Mouse (Mus musculus) embryo, embryonic 11 days (tissue): ENCODE data around the gene Tspyl1.

Experiments
- DNase-seq: peaks from one replicate; pipeline ENCODE4 v3.0.0-alpha.2; 2015

Gene Tspyl1

DNA sequence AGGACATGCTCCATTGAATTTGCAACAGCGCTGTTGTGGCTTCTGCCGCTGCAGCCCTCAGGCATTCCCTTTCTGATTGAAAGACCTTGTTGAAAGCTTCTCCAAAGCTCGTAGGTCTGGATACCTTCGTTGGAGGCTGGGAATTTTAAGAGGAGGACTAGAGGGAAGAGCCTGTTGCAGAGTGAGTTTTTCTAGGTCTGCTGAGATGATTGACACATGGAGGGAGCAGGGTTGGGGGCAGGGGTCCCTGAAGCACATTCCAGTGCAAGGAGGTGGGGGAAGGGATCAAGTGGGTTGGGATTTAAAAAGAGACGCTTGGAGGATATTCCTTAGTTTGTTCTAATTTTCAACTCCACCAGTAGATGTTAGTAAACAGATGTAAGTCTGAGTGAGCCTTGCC, 18.4 kb downstream of the Tspyl1 start:
- DNase-seq, result peak; percentile 52

DNA sequence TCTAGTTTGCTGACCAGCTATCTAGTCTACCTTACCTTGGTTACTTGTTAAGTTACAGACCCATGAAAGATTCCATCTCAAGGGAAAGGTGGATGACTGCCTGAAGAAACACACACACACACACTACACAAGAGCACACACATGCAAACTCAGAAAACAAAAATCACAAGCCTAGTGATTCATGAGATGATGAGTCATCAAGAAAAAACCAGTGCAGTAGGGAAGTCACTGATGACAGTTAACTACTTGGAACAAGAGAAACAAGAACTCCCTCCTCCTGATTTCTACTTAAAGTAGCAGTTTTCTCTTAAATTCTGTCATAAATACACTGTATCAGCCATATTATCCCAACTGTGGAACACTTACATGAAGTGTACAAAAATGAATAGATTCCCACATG, 25.1 kb downstream of the Tspyl1 start:
- no peak for DNase-seq

DNA sequence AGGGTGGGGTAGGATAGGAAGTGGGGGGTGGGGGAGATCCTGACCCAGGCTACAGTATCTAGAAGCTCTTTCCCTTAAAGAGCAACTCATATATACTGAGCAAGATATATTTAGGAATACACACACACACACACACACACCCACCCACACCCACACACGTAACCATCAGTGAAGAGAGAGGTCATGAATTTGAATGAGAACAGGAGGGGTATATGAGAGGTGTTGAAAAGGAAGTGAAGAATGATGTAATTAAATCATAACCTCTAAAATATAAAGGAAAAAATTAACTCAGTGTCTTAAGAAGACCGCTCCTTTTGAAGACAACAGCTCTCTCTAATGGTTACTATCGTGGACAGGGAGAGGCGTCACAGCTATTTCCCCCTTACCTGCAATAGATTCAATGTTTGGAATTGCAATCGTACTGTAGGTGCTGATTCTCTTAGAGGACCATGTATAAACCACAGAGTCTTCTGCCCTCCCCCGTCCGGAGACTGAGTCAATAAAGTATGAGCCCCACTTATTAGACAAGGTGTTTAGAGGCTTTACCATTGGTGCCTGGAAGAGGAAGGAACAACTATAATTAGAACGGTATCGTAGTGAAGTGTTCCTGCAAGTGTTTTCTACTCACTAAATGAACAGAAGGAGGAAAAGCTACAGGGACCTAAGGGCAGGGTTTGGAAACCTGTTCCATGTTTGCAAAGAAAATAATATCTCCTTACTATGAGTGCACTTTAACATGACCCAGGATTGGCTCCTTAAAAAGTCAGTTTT, 28.1 kb downstream of the Tspyl1 start:
- no peak for DNase-seq

DNA sequence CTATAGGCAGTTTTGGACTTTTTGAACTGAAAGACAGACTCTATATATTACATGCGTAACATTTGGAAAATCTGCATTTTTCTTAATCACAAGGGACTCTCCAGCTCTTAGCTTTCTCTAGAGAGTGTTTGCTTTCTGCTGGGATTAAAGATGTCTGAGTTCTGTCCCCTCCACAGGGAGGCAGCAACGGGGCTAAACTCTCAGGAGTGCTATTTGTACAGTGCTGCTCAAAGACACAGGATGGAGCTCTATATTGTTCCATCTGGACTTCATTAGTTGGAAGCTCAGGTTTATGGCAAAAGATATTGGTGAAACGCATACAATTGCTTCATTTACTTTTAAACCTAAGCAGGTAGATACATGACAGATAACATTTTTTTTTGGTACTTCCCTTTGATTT, 30.5 kb downstream of the Tspyl1 start:
- peak; percentile 33 for DNase-seq

DNA sequence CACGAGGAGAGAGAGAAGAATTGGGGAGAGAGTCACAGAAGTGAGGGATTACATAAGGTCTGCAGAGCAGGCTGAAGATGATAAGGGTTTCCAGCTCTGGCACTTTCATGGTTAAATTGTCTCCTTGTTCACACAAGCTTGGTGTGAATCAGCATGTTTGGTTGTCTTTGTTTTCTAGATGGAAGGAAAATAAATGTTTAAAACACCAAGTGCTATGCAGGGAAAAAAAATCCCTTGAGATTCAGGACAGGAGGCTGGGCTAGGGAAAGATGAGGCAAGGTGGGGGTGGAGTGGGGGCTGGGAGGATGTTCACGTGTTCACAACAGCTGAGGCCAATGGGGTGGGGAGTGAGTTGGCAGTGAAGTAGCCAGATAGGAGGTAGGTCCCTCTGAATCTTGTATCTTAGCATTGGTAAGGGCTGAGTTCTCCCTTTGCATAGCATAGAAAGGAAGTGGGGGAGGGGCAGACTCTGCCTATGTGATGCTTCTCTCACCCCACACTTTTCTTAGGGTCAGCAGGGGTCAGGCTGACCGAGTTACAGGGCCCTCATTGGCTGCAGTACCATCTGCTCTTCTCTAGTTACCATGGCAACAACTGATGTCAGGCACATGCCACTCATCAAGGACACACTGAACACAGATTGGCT, 34.7 kb downstream of the Tspyl1 start:
- peak; percentile 90 for DNase-seq

DNA sequence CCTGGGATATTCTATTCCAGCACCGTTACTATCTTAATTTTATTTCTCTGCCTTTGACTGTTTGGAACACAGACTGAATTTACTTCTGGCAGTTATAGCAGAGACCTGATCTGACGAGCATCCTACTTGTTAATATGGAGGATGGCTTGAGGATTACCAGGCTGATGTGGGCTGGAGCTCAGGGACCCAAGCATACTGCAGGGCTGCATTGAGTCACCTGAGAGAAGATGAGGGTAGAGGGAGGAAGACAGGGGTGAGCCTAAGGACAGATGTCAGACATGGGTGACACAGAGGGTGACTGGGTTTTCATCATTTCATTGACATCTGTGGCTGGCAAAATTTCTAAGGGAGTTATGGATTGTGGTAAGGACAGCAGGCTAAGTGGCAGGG, 35.2 kb downstream of the Tspyl1 start:
- no peak for DNase-seq

DNA sequence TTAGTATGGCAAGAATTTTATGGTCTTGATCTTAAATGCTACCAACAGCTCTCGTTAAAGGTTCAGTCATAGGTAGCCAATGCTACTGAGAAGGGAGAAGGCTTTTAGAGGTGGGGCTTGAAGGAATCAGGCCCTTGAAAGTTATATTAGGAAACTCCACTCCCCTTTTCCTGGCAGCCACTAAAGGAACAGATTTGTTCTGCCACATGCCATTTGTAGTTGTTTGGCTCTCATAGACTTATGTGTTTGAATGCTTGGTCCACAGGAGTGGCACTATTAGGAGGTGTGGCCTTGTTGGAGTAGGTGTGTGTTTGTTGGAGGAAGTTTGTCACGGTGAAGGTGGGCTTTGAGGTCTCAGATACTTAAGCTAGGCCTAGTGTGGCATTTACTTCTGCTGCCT, 38.8 kb downstream of the Tspyl1 start:
- no peak for DNase-seq

DNA sequence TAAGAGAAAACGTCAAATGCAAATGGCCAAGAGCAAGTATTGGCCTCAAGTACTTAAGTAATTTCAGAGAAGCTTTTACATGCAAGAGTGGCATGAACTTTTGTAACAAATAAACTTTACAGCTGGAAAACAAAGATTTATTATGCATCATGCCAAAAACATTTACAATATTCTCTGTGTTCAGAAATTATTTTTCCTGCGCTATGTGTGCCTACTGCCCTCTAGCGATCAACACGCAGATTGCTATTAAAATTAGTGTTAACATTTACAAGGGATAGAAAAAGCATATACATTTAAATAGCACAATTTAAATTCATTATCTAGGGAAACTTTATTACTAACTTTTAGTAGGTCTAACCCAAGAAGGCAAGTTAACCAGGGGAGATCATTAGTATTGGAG, 44.7 kb downstream of the Tspyl1 start:
- peak; percentile 39 for DNase-seq

DNA sequence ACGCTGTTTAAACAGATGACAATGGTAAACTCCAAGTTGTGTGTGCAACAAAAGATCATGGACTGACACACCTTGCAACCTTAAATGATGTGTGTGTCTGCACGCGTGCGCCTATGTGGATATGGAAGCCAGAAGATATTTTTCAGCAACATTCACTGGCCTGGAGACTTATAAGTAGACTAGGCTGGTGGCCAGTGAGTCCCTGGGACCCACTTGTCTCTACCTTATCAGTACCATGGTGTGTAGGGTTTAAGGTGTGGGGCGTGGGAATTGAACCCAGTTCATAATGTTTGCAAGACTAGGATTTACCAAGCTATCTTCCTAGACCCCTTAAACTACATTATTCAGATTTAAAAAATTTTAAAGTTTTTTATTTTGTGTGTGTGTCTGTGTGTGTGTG, 45.2 kb downstream of the Tspyl1 start:
- no peak for DNase-seq

DNA sequence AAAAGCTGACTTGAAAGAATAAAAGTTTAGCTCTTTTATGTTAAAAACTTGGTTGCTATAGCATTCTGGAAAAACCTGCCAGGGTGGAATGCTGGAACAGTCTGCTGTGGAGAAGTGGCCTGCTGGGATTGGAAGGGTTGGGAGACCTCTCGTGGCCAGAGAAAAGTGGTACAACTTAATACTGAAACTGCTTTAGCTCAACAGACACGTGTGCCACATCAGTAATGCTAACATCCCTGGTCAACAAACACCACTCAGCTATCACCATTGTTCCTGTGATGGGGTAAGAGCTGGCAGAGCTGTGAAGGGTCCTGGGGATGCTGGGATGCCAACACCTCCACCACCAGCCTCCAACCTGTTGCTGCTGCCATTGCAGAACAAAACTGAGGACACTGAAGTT, 46.3 kb downstream of the Tspyl1 start:
- peak; percentile 73 for DNase-seq
